Mouse (Mus musculus): ENCODE measurements at regions not wholly inside any gene's neighbourhood (a gene's known extent, or its start where the extent isn't known, plus 50 kb on each side); places are given as distances from the start of the nearest gene placed in this dataset.
A peak's percentile ranks its signal among the peaks of the same experiment; 100 is the strongest.

- WGBS: 100% methylated on average over 1 of the region's 1 CpGs
- ATAC-seq (ENCODE audit: low FRiP score) (no peak), DNase-seq (ENCODE audit: low spot score) (no peak)
- Histone ChIP-seq H3K27ac (ENCODE audit: low read depth, low read length) (no peak overlapping the region), H3K4me1 (ENCODE audit: insufficient read depth, low read length) (no peaks in the 10 kb centered on the region), H3K4me3 (ENCODE audit: low read depth, low read length) (no peak overlapping the region), H3K36me3 (ENCODE audit: insufficient read depth, low read length) (no peaks in the 10 kb centered on the region), H3K9ac (replicated peaks; ENCODE audit: low read length, poor library complexity, severe bottlenecking) (no peak overlapping the region), H3K9me3 (ENCODE audit: low read length) (no peaks in the 10 kb centered on the region), H3K27me3 (ENCODE audit: insufficient read depth, low read length) (no peaks in the 10 kb centered on the region), H3K4me2 (ENCODE audit: low read depth, low read length, poor library complexity, severe bottlenecking) (no peak overlapping the region)
- TF ChIP-seq CTCF (IDR thresholded peaks at IDR 0.05): no peak
Measured at GRCm38 (mm10) chr14:78790374-78790773, 57.8 kb upstream of the Dgkh start.

- no peak for ATAC-seq (ENCODE audit: low FRiP score)
- no peak overlapping the region for H3K4me2 ChIP-seq (ENCODE audit: low read depth, low read length, poor library complexity, severe bottlenecking)
Measured at GRCm38 (mm10) chr14:78796796-78797195, 52.1 kb upstream of the Vwa8 start.

GRCm38 (mm10) chr14:78798478-78798877 is 50.4 kb upstream of the Vwa8 start:
- WGBS: 44% methylated on average over 3 of the region's 3 CpGs
- Histone ChIP-seq H3K9ac (replicated peaks; ENCODE audit: low read length, poor library complexity, severe bottlenecking) (no peak overlapping the region), H3K4me3 (ENCODE audit: low read depth, low read length) (no peak overlapping the region), H3K4me2 (ENCODE audit: low read depth, low read length, poor library complexity, severe bottlenecking) (no peak overlapping the region), H3K9me3 (ENCODE audit: low read length) (no peaks in the 10 kb centered on the region), H3K4me1 (ENCODE audit: insufficient read depth, low read length) (no peaks in the 10 kb centered on the region), H3K36me3 (ENCODE audit: insufficient read depth, low read length) (no peaks in the 10 kb centered on the region), H3K27ac (ENCODE audit: low read depth, low read length) (no peak overlapping the region), H3K27me3 (ENCODE audit: insufficient read depth, low read length) (no peaks in the 10 kb centered on the region)
- no peak for TF ChIP-seq CTCF (IDR thresholded peaks at IDR 0.05)
- ATAC-seq (ENCODE audit: low FRiP score): no peak
- DNase-seq (ENCODE audit: low spot score): peak; percentile 6

More at GRCm38 (mm10) chr14:78796796-78797195, 52.1 kb upstream of the Vwa8 start:
- no peak for DNase-seq (ENCODE audit: low spot score)
- Histone ChIP-seq H3K9ac (replicated peaks; ENCODE audit: low read length, poor library complexity, severe bottlenecking) (no peak overlapping the region), H3K4me1 (ENCODE audit: insufficient read depth, low read length) (no peaks in the 10 kb centered on the region), H3K36me3 (ENCODE audit: insufficient read depth, low read length) (no peaks in the 10 kb centered on the region), H3K27ac (ENCODE audit: low read depth, low read length) (no peak overlapping the region), H3K9me3 (ENCODE audit: low read length) (no peaks in the 10 kb centered on the region), H3K4me3 (ENCODE audit: low read depth, low read length) (no peak overlapping the region), H3K27me3 (ENCODE audit: insufficient read depth, low read length) (no peaks in the 10 kb centered on the region)
- TF ChIP-seq CTCF (IDR thresholded peaks at IDR 0.05): no peak
- WGBS: 65% methylated on average over 4 of the region's 4 CpGs

All from midbrain, postnatal 0 days (tissue).